Mouse (Mus musculus) kidney, adult 8-10 months (tissue): ENCODE results near the gene Ankrd53.

ENCODE experiments used
- DNase-seq, 2 experiments: peaks; one replicate each; pipeline ENCODE4 v3.0.0; 2022

The Ankrd53 gene

DNA sequence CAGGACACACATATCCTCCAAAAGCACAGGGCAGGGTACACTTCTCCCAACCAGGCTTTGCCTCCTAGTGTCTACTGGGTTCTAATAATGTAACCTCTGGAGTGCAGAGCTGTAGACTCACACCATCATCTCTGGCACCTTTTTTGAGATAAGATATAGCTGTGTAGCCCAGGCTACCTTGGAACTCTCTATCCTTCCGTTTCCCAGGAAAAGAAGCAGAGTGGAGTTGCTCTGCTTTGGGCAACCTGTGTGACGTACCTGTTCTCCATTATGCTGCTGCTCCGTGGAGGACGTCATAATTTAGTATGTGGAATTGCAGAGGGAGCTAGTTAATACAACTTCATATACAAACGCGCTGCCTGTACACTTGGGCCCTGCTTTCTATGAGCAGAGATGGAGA is at the start of gene Ankrd53:
Gene Ankrd53, plus strand, starts transcription at position 301 of the 400 bp plus-strand sequence.
- DNase-seq: no peak

GRCm38 (mm10) chr6:83713271-83714136 is 48.9 kb upstream of the Ankrd53 start:
- no peak for DNase-seq

GRCm38 (mm10) chr6:83714221-83715123 is 48.0 kb upstream of the Ankrd53 start:
- DNase-seq: no peak

DNA sequence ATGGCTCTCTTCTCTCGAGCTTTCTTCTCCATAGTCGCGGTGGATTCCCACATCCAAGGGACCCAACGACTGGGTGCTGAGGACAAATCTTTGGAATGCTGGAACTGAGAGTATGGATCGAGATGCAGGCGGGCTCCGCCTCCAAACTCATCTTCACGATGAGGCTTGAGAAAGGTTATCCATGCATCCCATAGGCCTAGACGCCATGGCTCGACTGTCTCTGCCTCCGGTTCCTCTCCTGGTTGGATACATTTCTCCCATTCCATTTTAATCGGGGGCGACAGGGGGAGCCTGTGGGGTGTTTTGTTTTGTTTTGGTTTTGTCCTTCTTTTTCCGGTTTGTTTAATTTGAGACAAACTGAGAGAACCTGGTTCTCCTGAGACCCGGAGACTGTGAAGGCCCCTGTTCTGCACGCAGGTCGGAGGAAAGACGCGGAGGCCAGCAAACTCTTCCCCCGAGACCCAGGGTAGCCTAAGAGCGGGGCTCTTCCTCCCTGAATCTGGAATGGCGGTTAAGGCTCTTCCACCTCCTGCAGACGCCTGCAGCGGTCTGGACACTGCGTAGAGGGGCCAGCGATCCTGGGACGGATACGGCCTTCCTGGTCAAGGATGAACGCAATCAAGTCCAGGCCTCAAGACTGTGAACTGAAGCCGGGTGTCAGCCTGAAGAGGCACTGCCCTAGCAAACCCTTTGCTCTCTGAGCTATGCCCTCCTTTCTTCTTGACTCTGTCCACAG is 46.8 kb upstream of the Ankrd53 start:
- DNase-seq: no peak

DNA sequence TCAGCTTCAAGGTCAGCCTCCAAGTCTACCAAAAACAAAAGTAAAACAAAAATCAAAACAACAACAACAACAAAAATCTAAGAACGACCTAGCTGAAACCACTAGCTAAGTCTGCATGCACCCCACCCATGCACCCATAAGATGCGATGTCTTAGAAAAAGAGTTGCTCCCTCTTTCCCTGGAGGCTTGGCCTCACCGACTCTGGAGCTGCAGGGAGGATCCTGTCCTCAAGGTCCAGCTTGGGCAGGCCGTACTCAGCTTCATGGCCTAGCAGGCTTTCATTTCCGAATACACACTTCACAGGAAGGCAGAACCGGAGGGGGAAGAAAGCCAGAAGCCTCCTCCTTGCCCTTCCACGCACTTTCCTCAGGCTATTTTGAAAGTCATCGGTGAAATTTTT is 45.4 kb upstream of the Ankrd53 start:
- DNase-seq: no peak

DNA sequence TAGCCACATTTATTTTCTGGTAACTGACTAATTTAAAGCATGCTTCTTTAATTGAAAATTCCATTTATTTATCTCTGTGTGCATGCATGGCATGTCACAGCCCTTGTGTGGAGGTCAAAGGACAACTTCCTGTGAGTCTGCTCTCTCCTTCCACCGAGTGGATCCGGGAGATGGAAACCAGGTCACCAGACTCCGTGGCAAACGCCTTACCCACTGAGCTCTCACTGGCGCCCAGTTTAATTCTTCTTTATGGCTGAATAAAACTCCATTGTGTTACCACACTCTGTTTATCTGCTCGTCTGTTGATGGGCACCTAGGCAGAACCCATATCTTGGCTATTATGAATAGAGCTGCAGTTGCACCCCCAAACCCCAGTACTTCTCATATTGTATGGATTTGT is 39.9 kb upstream of the Ankrd53 start:
- DNase-seq: no peak

DNA sequence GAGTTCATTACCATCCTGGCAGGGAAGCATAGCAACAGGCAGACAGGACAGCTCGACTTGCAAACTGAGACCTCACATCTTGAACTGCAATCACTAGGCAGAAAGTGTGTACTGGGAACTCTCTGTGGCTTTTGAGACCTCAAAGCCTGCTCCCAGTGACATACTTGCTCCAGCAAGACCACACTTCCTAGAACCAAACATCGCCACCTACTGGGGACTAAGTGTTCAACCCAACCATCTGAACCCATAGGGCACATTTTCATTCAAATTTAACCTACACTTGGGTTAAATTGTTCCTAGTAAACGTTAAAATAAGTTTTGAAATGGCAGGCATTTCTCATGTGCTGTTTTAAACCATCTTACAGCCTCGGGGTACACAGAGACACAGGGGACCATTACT is 35.3 kb upstream of the Ankrd53 start:
- DNase-seq: no peak

DNA sequence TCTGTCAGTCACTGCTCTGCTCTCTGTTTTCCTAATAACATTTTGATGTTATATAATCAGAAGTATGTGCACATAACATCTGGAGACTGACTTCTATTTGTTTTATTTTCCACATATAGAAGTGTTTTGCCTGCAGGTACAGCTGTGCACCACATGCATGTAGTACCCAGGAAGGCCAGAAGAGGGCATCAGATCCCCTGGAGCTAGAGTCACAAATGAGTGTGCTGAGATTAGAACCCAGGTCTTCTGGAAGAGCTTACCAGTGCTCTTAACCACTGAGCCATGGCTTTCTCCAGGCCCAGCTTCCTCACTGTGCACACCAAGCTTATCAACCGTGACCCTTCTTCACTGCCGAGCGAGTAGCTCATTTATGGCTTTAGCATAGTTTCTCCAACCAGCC is 34.0 kb upstream of the Ankrd53 start:
- peak in 1 of 2 experiments; percentile 39 for DNase-seq

- no peak for DNase-seq
These were observed 33.0 kb upstream of the Ankrd53 start for GRCm38 (mm10) chr6:83729350-83729970.

DNA sequence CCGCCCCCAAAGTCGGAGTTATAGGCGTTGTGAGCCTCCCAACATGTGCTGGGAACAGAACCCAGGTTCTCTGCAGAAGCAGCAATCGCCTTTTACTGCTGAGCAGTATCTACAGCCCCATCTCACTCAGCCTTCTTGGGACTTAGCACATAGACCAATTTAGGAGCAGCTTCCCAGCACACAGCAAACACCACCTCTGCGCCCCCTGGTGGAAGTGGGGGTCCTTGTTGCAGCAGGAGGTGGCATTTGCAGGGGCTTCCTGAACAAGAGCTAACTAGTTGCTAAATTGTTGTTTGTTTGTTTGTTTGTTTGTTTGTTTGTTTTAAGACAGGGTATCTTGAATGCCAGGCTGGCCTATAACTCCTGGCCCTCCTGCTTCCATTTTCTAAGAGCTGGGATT is 31.3 kb upstream of the Ankrd53 start:
- peak; percentile 33 to 72 for DNase-seq

- DNase-seq: no peak
These were observed 25.1 kb upstream of the Ankrd53 start for GRCm38 (mm10) chr6:83737311-83737710.

DNA sequence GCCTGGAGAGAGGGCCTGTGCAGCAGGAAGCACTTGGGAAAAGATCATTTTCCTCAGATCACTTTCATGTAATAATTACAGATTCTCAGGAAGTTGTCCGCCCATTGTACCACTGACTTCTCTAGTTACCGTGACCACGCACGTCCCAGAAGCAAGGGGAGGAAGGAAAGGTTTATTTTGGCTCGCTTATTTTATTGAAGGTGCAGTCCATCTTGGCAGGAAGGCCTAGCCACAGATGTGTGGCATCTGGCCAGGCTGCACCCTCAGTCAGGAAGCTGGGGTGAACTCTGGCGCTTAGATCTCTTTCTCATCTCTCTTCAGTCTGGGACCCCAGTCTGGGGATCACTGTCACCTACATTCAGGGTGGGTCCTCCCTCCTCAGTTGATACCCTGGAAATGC is 23.8 kb upstream of the Ankrd53 start:
- DNase-seq: no peak

DNA sequence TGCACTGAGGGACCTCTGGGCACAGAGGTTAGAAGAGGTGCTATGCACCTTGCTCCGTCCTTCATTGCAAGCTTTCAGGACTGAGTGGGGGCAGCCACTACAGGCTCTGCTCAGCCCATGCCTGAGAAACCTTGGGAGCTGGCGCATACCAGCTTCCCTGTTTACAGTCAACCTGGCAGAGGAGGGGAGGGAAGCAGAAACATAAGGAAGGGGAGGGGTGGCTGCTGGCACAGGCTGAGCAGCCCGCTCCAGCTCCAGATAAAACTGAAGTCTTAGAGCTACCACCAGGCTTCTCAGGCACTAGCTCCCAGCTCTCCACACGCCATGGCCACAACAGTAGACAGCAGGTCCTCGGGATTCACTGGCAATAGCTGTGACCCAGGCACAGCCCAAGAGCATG is 19.7 kb upstream of the Ankrd53 start, which contains the start of gene Atp6v1b1:
Gene Atp6v1b1, plus strand, starts transcription at position 230 of the 400 bp plus-strand sequence.
- peak; percentile 41 to 68 for DNase-seq

DNA sequence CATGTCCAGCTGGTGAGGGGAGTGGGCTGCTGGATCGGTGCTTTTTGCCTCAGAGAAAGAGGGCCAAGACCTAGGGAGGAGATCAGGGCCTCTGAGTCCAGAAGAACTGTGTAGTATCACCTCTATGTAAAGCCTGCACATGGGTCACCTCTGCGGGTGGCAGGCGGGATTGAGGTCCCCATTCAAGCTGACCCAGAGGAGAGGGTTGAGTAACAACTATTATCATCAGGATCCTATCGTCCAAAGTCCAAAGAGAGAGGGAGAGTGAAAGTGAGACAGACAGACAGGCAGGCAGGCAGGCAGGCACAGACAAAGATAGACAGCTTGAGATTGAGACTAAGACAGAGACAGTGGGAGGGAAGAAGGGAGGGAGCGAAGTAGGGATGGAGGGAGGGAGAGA is 19.2 kb upstream of the Ankrd53 start:
- DNase-seq: no peak

DNA sequence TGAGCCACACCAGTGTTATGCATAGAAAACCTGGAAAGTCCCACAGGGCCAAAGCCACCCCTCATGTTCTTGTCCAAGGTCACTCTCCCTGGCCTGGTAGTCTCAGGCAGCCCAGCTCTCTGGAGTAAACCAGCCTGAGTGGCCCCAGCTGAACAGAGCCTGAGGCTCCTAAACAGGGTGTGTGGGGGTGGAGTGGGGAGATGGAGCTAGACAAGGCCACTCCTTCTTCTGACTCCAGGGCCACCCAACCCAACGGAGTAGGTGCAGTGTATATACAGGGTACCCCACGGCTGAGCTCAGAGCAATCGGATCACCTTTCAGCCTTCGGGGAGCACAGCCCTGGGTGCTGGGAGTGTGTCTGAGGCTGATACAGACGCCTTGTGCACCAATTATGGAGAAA is 18.3 kb upstream of the Ankrd53 start:
- peak; percentile 62 to 82 for DNase-seq

GRCm38 (mm10) chr6:83744557-83744956 is 17.9 kb upstream of the Ankrd53 start:
- DNase-seq: peak in 1 of 2 experiments; percentile 23

DNA sequence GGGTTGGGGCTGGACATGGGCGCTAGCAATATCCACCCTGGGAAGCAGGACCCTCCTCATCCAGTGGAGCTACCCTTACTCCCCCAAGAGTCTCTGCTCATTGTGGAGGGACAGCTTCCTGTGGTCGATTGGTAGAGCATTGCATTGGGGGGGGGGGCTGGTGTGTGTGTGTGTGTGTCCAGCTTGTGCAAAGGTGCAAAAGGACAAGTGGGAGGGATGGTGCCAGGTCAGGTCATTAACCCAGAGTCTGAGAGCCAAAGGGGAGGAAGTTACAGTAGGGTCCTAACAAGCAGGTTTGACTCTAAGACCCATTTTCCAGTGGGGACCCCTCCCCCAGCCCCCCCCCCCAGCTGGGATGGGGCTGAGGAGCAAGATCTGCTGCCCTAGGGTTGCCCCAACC is 17.0 kb upstream of the Ankrd53 start:
- DNase-seq: no peak

- no peak for DNase-seq
These were observed 13.2 kb upstream of the Ankrd53 start for GRCm38 (mm10) chr6:83749286-83749685.

- DNase-seq: peak in 1 of 2 experiments; percentile 55
These were observed 12.2 kb upstream of the Ankrd53 start for GRCm38 (mm10) chr6:83750171-83750684.

- no peak for DNase-seq
These were observed 6.4 kb upstream of the Ankrd53 start for GRCm38 (mm10) chr6:83756051-83756450.

GRCm38 (mm10) chr6:83762880-83763431 is 512 bp downstream of the Ankrd53 start:
- DNase-seq: peak; percentile 27 to 35

DNA sequence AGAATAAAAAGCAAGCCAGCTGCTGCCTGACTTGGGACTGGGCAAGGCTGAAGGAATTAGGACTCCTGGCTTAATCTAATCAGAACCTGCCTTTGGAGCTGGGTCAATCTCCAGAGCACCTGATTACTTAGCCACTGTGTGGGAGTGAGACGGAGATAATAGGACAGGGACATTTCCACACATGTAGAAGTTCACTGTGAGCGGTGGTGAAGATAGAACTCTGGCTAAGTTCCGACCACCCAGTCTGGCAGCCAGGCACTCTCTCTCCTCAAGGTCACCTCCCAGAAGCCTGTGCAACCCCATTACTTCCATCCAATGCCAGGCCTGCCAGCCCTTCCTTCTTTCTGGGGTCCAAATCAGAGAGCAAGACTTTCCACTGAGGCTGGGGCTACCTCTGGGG is 4.5 kb downstream of the Ankrd53 start:
- no peak for DNase-seq
